Mouse (Mus musculus): Measurements from ENCODE around the gene Ifrd2. TPM values are rescaled to one million over a fixed set of nuclear protein-coding genes. Genes with fewer than 3 reads are reported as not detected.
A peak's percentile ranks its signal among the peaks of the same experiment; 100 is the strongest.

The Ifrd2 gene
- 10 to 100 TPM; 48.5 to 48.8 TPM for total RNA-seq (2021)
- long read RNA-seq, experiment 1, transcript Ifrd2-201 (12 exons, 2,056 nt): major isoform, 37 of 42 reads
- long read RNA-seq, experiment 1, partial matches to known transcripts: 2 of 42 reads
- long read RNA-seq, experiment 1, other reads (novel, unspliced or antisense): 3 of 42 reads
- long read RNA-seq, experiment 2, transcript Ifrd2-201 (12 exons, 2,056 nt): major isoform, 15 of 16 reads
- long read RNA-seq, experiment 2, partial matches to known transcripts: 0 of 16 reads
- long read RNA-seq, experiment 2, other reads (novel, unspliced or antisense): 1 of 16 reads

DNA sequence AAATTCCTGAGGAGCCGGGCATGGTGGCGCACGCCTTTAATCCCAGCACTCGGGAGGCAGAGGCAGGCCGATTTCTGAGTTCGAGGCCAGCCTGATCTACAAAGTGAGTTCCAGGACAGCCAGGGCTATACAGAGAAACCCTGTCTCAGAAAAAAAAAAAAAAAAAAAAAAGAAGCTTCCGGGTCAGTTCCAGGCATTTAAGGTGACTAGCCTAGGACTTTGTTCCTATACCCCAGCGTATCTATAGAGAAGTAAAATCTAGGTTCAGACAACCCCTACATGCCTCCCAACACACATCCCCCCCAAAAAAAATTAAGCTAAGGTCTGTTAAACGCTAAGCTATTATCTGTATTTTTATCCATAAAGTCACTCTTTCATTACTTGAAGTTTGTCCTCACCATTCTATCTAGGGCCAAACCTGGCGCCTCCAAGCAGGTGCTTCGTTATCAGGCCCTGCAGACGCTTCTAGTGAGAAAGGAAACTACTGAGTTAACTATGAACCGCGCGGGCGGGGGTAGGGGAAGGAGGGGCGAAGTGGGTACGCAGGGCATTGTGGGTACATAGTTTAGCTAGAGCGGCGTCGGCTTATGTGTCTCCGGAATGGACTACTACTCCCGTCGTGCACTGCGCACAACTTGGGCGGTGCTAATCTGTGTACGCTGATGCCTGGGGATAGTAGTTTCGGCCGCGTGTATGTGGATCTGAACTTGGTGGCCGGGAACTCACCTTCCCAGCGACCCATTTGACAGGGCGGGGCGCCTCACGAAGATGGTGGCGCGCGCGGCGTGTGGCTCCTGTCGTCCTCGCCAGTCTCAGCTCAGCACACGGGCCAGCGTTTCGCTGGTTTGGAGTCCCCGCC lies at the start of gene Ifrd2:
Ifrd2 (plus strand) TSS at position 669 of the 859 bp plus-strand sequence.
- peak; percentile 99 for DNase-seq

DNA sequence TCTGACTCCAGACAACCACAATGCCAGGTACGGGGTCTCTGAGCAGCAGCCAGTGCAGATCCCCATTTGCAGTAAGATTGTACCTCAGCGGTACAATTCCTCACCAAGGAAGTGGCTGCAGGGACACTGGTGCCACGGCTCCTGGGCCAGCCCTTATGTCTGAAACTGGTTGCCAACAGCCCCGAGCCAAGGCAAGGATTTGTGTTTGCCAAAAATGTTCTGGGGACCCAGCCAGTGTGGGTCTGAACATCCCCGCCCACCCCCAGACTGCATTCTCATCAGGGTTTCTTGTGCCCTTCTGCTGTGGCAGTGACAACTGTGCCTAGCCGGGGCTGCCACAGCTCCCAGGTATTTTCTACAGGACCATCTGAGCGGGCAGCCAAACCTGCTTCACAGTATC lies 49.2 kb upstream of the Ifrd2 start:
- no peak for DNase-seq

DNA sequence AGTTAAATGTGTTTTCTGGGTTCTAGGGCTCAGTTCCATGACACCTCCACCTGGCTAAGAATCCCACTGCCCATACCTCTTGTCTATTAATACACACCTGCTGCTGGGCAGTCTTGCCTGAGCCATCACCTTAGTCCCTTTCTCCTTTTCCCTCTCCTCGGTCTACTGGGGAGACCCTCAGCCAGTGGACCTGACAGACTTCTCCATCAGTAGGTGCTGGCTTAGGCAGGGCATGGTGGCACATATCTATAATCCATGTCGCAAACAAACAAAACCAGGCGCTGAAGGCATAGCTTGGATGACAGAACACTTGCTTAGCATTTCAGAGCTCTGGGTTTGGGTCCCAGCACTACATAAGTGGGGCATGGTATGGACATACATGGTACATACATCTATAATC lies 48.7 kb upstream of the Ifrd2 start:
- DNase-seq: no peak

DNA sequence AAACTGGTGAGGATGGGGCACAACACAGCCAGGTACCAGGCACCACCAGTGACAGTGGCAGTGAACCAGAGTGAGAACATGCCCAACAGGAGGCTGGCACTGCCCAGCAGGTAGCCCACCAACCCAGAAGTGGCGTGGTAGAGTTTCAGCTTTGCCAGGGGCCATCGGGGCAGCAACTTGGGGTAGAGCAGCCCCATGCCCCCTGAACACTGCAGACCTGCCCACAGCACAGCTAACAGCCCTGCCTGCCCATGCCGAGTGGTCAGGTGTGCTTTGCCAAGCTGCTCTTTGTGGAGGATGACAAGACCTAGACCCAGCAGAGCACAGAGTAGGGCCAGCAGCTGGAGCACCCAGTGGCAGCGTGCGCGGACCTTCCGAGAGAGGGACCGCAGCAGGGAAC lies 47.5 kb upstream of the Ifrd2 start:
- no peak for DNase-seq

DNA sequence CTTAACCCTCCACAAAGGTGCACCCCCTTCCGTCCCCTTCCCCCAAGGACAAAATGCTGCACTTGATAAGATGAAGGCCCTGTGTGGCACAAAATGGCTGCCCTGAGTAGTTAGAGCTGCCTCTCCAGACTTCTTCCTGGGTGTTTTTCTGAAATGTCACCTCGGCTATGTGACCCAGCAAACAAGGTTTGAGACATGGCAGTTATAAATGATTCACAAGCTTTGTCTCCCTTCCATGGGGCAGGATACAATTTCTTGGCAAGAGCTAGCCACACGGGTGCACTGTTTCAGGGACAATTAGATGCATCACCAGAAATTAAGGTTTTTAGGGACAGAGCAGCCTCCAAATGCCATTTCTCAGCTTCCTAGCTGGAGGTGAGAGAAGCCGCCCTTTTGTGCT lies 47.0 kb upstream of the Ifrd2 start:
- DNase-seq: no peak

DNA sequence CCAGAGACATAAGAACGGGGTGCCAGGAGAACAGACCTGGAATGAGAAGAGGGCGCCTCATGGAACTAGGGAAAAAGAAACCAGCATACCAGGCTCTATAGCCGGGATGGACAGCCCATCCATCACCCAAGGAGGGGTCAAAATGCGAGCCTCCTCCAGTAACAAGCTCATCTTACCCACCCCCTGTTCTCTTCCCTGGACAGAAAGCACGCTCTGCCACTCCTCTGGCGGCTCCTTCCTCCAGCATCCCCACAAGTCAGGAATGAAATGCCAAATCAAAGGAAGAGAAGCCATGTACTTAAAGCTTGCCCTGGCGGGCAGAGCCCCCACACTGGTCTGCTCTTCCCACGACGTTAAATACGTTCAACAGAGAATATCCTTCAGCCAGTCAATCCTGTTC lies 46.4 kb upstream of the Ifrd2 start:
- no peak for DNase-seq

GRCm38 (mm10) chr9:107541474-107542351 lies 45.7 kb upstream of the Ifrd2 start, which contains the start of the genes Cyb561d2 and Nprl2:
Gene Cyb561d2 (minus strand): TSS chr9:107542193.
Gene Nprl2 (plus strand): TSS chr9:107542226.
- DNase-seq: peak; percentile 96 to 97

DNA sequence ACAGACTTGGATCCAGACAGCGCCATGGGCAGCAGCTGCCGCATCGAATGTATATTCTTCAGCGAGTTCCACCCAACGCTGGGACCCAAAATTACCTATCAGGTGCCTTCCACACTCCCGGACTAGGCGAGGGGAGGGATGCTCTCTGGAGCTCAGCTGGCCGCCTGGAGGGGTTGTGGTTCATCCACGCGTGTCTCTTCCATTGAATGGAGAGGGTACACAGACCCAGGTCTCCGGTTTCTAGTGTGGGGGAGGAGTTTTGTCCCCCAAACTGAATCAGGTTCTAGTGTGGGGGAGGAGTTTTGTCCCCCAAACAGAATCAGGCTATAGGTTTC lies 45.1 kb upstream of the Ifrd2 start:
- no peak for DNase-seq

DNA sequence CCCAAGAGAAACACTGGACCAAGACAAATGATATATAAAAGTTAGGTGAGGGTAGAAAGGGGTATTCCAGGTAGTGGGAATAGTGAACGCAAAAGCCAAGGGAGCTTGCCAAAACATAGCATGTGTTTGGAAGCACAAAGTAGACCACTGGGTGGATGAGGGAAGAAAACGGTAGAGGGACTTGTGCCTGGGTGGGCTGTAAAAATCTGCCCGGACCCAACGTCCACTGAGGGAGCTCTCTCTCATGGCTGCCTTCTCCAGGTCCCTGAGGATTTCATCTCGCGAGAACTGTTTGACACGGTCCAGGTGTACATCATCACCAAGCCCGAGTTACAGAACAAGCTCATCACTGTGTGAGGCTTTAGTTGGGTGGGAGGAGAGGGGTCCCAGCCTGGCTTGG lies 44.7 kb upstream of the Ifrd2 start:
- no peak for DNase-seq

GRCm38 (mm10) chr9:107543299-107543698 lies 44.1 kb upstream of the Ifrd2 start:
- DNase-seq: no peak

DNA sequence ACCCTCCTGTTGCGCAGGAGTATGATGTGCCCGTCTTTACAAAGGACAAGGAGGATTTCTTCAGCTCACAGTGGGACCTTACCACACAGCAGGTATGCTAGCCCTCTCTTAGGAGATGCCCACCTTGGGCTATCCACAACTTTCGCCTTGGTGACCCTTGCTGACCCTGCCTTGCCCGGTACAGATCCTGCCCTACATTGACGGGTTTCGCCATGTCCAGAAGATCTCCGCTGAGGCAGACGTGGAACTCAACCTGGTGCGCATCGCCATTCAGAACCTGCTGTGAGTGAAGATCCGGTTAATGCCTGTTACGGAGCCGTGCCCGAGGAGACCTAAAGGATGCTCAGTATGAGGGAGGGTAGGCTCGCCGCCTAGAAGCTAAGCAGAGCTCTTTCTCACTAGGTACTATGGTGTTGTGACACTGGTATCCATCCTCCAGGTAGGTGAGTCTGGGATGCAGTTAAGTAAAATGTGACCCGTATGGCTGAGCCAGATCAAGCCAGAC lies 43.2 kb upstream of the Ifrd2 start:
- DNase-seq: no peak

- no peak for DNase-seq
Measured at GRCm38 (mm10) chr9:107544729-107545128, 42.7 kb upstream of the Ifrd2 start.

DNA sequence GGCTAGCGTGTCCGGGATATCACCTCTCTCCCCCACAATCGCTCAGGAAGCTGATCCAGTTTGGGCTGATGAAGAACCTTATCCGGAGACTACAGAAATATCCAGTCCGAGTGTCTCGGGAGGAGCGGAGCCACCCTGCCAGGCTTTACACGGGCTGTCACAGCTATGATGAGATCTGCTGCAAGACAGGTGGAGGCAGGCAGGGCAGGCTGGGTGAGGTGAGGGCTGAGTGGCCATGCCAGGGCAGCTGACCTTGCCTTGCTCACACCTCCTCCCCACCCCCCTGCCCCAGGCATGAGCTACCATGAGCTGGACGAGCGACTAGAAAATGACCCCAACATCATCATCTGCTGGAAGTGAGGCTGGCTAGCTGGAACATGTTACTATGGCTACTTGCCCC lies 42.2 kb upstream of the Ifrd2 start:
- DNase-seq: no peak

DNA sequence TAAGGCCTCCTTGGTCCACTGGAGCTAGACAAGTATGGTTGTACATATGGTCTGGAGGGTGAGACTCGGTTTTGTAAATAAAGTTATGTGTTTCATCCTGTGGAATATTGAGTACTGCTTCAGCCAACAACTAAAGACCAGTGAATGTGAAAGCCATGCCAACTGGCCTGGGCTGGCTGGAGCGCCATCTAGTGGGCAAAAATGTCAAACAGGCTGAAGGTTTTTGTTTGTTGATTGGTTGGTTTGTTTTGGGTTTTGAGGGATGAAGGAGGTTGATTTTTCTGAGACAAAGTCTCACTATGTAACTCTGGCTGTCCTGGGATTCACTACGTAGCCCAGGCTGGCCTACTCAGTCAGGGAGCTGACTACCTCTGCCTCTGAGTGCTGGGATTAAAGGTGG lies 41.8 kb upstream of the Ifrd2 start:
- peak; percentile 64 to 88 for DNase-seq

DNA sequence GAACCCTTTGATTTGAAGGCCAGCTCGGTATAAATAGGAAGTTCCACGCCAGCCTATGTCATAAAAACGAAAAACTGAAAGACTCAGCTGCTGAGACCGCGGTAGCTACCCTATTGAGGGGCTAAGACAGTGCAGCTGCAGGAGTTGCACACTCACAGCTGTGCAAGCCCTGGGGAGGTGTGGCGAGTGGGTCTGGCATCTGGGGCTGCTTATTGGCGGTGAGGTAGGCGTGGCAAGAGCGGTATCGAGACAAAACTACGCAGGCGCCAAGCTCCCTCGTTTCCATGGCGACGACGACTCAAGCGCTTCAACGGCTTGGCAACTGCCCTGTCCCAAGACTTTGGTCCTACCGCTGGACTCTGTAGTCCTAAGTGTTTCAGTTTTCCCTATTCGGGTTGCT lies 40.4 kb upstream of the Ifrd2 start, which contains the start of gene Zmynd10:
Zmynd10 (plus strand) TSS at position 273 of the 400 bp plus-strand sequence.
- peak; percentile 89 to 93 for DNase-seq

GRCm38 (mm10) chr9:107547957-107548356 lies 39.5 kb upstream of the Ifrd2 start:
- no peak for DNase-seq

GRCm38 (mm10) chr9:107548820-107549219 lies 38.6 kb upstream of the Ifrd2 start:
- DNase-seq: no peak

GRCm38 (mm10) chr9:107549297-107550074 lies 38.0 kb upstream of the Ifrd2 start:
- DNase-seq: no peak

- no peak for DNase-seq
Measured at GRCm38 (mm10) chr9:107550491-107551116, 36.8 kb upstream of the Ifrd2 start.

DNA sequence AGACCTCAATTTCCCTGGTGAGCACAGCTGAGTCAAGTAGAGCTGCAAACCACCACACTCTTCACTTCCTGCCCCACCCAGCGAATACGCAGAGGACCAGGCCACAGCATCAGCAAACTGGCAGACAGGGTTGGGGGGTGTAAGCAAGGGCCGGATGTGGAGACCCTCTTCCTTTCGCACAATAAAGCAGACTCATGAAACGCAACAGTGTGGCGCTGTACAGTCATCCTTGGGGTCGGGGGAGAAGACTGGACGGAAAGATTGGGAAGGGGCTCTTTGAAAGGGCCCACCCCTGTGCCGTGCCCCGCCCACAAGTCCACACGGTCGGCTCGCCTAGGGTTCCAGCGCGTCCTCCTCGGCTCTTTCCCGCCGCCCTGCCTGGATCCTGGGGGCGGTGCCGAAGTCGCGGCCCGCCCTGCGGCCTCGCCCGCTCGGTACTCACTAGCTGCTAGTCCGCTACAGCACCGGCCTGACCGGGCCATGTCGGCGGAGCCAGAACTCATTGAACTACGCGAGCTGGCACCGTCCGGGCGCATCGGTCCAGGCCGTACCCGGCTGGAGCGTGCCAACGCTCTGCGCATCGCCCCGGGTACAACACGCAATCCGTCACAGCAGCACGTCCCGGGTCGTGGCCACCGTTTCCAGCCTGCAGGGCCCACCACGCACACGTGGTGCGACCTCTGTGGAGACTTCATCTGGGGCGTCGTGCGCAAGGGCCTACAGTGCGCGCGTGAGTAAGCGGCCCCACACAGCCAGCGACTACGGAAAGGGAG lies 36.1 kb upstream of the Ifrd2 start, which contains the start of gene Rassf1:
Rassf1 (plus strand) TSS at position 439 of the 773 bp plus-strand sequence.
- DNase-seq: peak; percentile 77 to 85
